Mouse (Mus musculus): Measurements from ENCODE around the gene Gm11554. TPM values are rescaled to one million over a fixed set of nuclear protein-coding genes. Genes with fewer than 3 reads are reported as not detected.
"Not testable (repeated sequence)": the region's sequence is repeated elsewhere in the genome, so short reads cannot be mapped to it uniquely, and the experiment has no call there.

The Gm11554 gene
- polyA plus RNA-seq, 1 experiment from 2014 or later, result not detected

GRCm38 (mm10) chr11:99772813-99773212, 31.4 kb downstream of the Gm11554 start, which contains the start of gene Gm11595:
TSS of gene Gm11595 (minus strand) at chr11:99772913.
- H3K4me3 ChIP-seq; H3K4me2 ChIP-seq; H3K9me3 ChIP-seq; ATAC-seq (ENCODE audit: extremely low read depth, insufficient number of reproducible peaks, low FRiP score, low TSS enrichment); H3K36me3 ChIP-seq; H3K27me3 ChIP-seq (replicated peaks); H3K4me1 ChIP-seq; H3K27ac ChIP-seq (replicated peaks); H3K9ac ChIP-seq: not testable (repeated sequence)

DNA sequence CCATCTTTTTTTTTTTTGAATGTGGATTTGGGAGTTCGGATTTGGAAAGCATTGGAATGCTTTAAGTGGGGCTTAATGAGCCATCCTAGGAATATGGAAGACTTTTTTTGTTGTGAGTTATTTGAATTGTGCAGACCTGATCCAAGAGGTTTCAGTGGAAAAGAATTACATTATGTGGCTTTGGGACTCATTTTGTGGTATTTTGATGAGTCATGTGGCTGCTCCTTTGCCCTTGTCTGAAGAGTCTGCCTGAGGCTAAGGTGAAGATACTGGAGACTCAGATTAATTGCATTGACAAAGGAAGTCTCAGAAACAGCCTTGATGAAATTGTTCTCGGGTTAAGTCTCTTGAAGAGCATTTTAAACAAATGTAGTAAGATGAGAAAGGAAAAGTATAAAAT, 35.8 kb downstream of the Gm11554 start:
- no peak overlapping the region for H3K4me2 ChIP-seq
- ATAC-seq (ENCODE audit: extremely low read depth, insufficient number of reproducible peaks, low FRiP score, low TSS enrichment), result no peak
- no peaks in the 10 kb centered on the region for H3K4me1 ChIP-seq
- no peaks in the 10 kb centered on the region for H3K36me3 ChIP-seq
- H3K27me3 ChIP-seq (replicated peaks), result no peaks in the 10 kb centered on the region
- H3K27ac ChIP-seq (replicated peaks), result no peak overlapping the region
- no peaks in the 10 kb centered on the region for H3K9me3 ChIP-seq
- no peak overlapping the region for H3K9ac ChIP-seq
- H3K4me3 ChIP-seq, result no peak overlapping the region
- 62% methylated on average over 2 of the region's 2 CpGs for WGBS

GRCm38 (mm10) chr11:99758877-99759276, 45.4 kb downstream of the Gm11554 start:
- Histone ChIP-seq H3K4me1 (no peaks in the 10 kb centered on the region), H3K27ac (replicated peaks) (no peak overlapping the region), H3K27me3 (replicated peaks) (no peaks in the 10 kb centered on the region), H3K9me3 (no peaks in the 10 kb centered on the region), H3K9ac (no peak overlapping the region), H3K4me2 (no peak overlapping the region), H3K4me3 (no peak overlapping the region), H3K36me3 (no peaks in the 10 kb centered on the region)
- 80% methylated on average over 1 of the region's 1 CpGs for WGBS
- ATAC-seq (ENCODE audit: extremely low read depth, insufficient number of reproducible peaks, low FRiP score, low TSS enrichment), result no peak

Other genes with a start within 250 kb of the Gm11554 start
- gene Krtap3-2, start 247.6 kb downstream of the Gm11554 start, polyA plus RNA-seq (2015; fragmentation: Nextera tagmentation; extraction: Ambion mirVana), result not detected in 2 replicates
- gene Gm11939, start 245.0 kb downstream of the Gm11554 start, polyA plus RNA-seq (2015; fragmentation: Nextera tagmentation; extraction: Ambion mirVana), result not detected in 2 replicates
- not detected in 2 replicates for gene Krtap3-1, start 237.8 kb downstream of the Gm11554 start, polyA plus RNA-seq (2015; fragmentation: Nextera tagmentation; extraction: Ambion mirVana)
- gene Krtap1-5, start 223.4 kb downstream of the Gm11554 start, polyA plus RNA-seq (2015; fragmentation: Nextera tagmentation; extraction: Ambion mirVana), result not detected in 2 replicates
- gene Krtap1-4, start 220.8 kb downstream of the Gm11554 start, polyA plus RNA-seq (2015; fragmentation: Nextera tagmentation; extraction: Ambion mirVana), result not detected in 2 replicates
- not detected in 2 replicates for gene Krtap1-3, start 213.1 kb downstream of the Gm11554 start, polyA plus RNA-seq (2015; fragmentation: Nextera tagmentation; extraction: Ambion mirVana)
- gene Krtap9-3, start 206.3 kb downstream of the Gm11554 start, polyA plus RNA-seq (2015; fragmentation: Nextera tagmentation; extraction: Ambion mirVana), result not detected in 2 replicates
- gene Gm11938, start 201.1 kb downstream of the Gm11554 start, polyA plus RNA-seq (2015; fragmentation: Nextera tagmentation; extraction: Ambion mirVana), result not detected in 2 replicates
- not detected in 2 replicates for gene Gm11937, start 194.3 kb downstream of the Gm11554 start, polyA plus RNA-seq (2015; fragmentation: Nextera tagmentation; extraction: Ambion mirVana)
- not detected in 2 replicates for gene Krtap2-4, start 189.6 kb downstream of the Gm11554 start, polyA plus RNA-seq (2015; fragmentation: Nextera tagmentation; extraction: Ambion mirVana)
- not detected in 2 replicates for gene Gm11562, start 184.0 kb downstream of the Gm11554 start, polyA plus RNA-seq (2015; fragmentation: Nextera tagmentation; extraction: Ambion mirVana)
- gene Krtap4-1, start 176.2 kb downstream of the Gm11554 start, polyA plus RNA-seq (2015; fragmentation: Nextera tagmentation; extraction: Ambion mirVana), result not detected in 2 replicates
- gene Krtap4-2, start 169.4 kb downstream of the Gm11554 start, polyA plus RNA-seq (2015; fragmentation: Nextera tagmentation; extraction: Ambion mirVana), result not detected in 2 replicates
- gene Krtap4-7, start 160.4 kb downstream of the Gm11554 start, polyA plus RNA-seq (2015; fragmentation: Nextera tagmentation; extraction: Ambion mirVana), result not detected in 2 replicates
- not detected in 2 replicates for gene Gm11555, start 154.2 kb downstream of the Gm11554 start, polyA plus RNA-seq (2015; fragmentation: Nextera tagmentation; extraction: Ambion mirVana)
- gene Gm11563, start 145.5 kb downstream of the Gm11554 start, polyA plus RNA-seq (2015; fragmentation: Nextera tagmentation; extraction: Ambion mirVana), result not detected in 2 replicates
- gene Krtap4-6, start 138.5 kb downstream of the Gm11554 start, polyA plus RNA-seq (2015; fragmentation: Nextera tagmentation; extraction: Ambion mirVana), result not detected in 2 replicates
- not detected in 2 replicates for gene Gm14190, start 113.7 kb downstream of the Gm11554 start, polyA plus RNA-seq (2015; fragmentation: Nextera tagmentation; extraction: Ambion mirVana)
- gene Gm14180, start 70.2 kb downstream of the Gm11554 start, polyA plus RNA-seq (2015; fragmentation: Nextera tagmentation; extraction: Ambion mirVana), result not detected in 2 replicates
- gene Gm11595, start 31.5 kb downstream of the Gm11554 start, polyA plus RNA-seq (2015; fragmentation: Nextera tagmentation; extraction: Ambion mirVana), result not detected in 2 replicates
- gene Krtap4-8, start 23.7 kb downstream of the Gm11554 start, polyA plus RNA-seq (2015; fragmentation: Nextera tagmentation; extraction: Ambion mirVana), result not detected in 2 replicates
- not detected in 2 replicates for gene Krtap4-9, start 19.2 kb downstream of the Gm11554 start, polyA plus RNA-seq (2015; fragmentation: Nextera tagmentation; extraction: Ambion mirVana)
- not detected in 2 replicates for gene Gm11596, start 11.0 kb downstream of the Gm11554 start, polyA plus RNA-seq (2015; fragmentation: Nextera tagmentation; extraction: Ambion mirVana)
- gene Gm11569, start 5.5 kb downstream of the Gm11554 start, polyA plus RNA-seq (2015; fragmentation: Nextera tagmentation; extraction: Ambion mirVana), result not detected in 2 replicates
- not detected in 2 replicates for gene Krtap4-13, start 5.4 kb upstream of the Gm11554 start, polyA plus RNA-seq (2015; fragmentation: Nextera tagmentation; extraction: Ambion mirVana)
- not detected in 2 replicates for gene Gm11564, start 11.2 kb upstream of the Gm11554 start, polyA plus RNA-seq (2015; fragmentation: Nextera tagmentation; extraction: Ambion mirVana)
- gene 2300003K06Rik, start 33.6 kb upstream of the Gm11554 start, polyA plus RNA-seq (2015; fragmentation: Nextera tagmentation; extraction: Ambion mirVana), result not detected in 2 replicates
- gene Krtap4-16, start 47.2 kb upstream of the Gm11554 start, polyA plus RNA-seq (2015; fragmentation: Nextera tagmentation; extraction: Ambion mirVana), result not detected in 2 replicates
- not detected in 2 replicates for gene Gm11568, start 53.5 kb upstream of the Gm11554 start, polyA plus RNA-seq (2015; fragmentation: Nextera tagmentation; extraction: Ambion mirVana)
- not detected in 2 replicates for gene Gm11559, start 60.0 kb upstream of the Gm11554 start, polyA plus RNA-seq (2015; fragmentation: Nextera tagmentation; extraction: Ambion mirVana)
- not detected in 2 replicates for gene Krtap9-1, start 68.9 kb upstream of the Gm11554 start, polyA plus RNA-seq (2015; fragmentation: Nextera tagmentation; extraction: Ambion mirVana)
- not detected in 2 replicates for gene Gm11567, start 74.7 kb upstream of the Gm11554 start, polyA plus RNA-seq (2015; fragmentation: Nextera tagmentation; extraction: Ambion mirVana)
- gene Krtap31-1, start 103.5 kb upstream of the Gm11554 start, polyA plus RNA-seq (2015; fragmentation: Nextera tagmentation; extraction: Ambion mirVana), result not detected in 2 replicates
- gene Gm11565, start 110.3 kb upstream of the Gm11554 start, polyA plus RNA-seq (2015; fragmentation: Nextera tagmentation; extraction: Ambion mirVana), result not detected in 2 replicates
- gene Krtap31-2, start 131.8 kb upstream of the Gm11554 start, polyA plus RNA-seq (2015; fragmentation: Nextera tagmentation; extraction: Ambion mirVana), result not detected in 2 replicates
- not detected in 2 replicates for gene Krtap9-5, start 144.0 kb upstream of the Gm11554 start, polyA plus RNA-seq (2015; fragmentation: Nextera tagmentation; extraction: Ambion mirVana)
- gene Krtap29-1, start 174.6 kb upstream of the Gm11554 start, polyA plus RNA-seq (2015; fragmentation: Nextera tagmentation; extraction: Ambion mirVana), result not detected in 2 replicates
- gene Krtap16-1, start 182.2 kb upstream of the Gm11554 start, polyA plus RNA-seq (2015; fragmentation: Nextera tagmentation; extraction: Ambion mirVana), result not detected in 2 replicates
- gene Krtap17-1, start 189.5 kb upstream of the Gm11554 start, polyA plus RNA-seq (2015; fragmentation: Nextera tagmentation; extraction: Ambion mirVana), result not detected in 2 replicates
- not detected in 2 replicates for gene Krt33a, start 211.8 kb upstream of the Gm11554 start, polyA plus RNA-seq (2015; fragmentation: Nextera tagmentation; extraction: Ambion mirVana)
- not detected in 2 replicates for gene Krt33b, start 225.4 kb upstream of the Gm11554 start, polyA plus RNA-seq (2015; fragmentation: Nextera tagmentation; extraction: Ambion mirVana)
- not detected in 2 replicates for gene Krt34, start 237.1 kb upstream of the Gm11554 start, polyA plus RNA-seq (2015; fragmentation: Nextera tagmentation; extraction: Ambion mirVana)
- not detected in 2 replicates for gene Krt31, start 246.1 kb upstream of the Gm11554 start, polyA plus RNA-seq (2015; fragmentation: Nextera tagmentation; extraction: Ambion mirVana)